In genomic region chr10:19374311-19374710, GRCm38 (mm10) we compare ENCODE assay signal across 27 mouse cellular contexts. TPM values are rescaled to one million over a fixed set of nuclear protein-coding genes. Genes with fewer than 3 reads are reported as not detected.
"Had no signal": no experiment of that assay in that cellular context is flagged by ENCODE, and none has a peak within 500 bp of the region (broad histone marks: within the 10 kb centered on the region; RNA-seq: fewer than 3 reads in every experiment).

No protein-coding gene starts in this region.

- DNase-seq: kidney, adult 9 months; kidney, postnatal 14 days; kidney, postnatal 4 days; liver, embryonic 13.5 days; lung, adult 2 months; lung, postnatal 14 days; lung, postnatal 4 days; right cerebral cortex, adult 18-20 months; right cerebral cortex, postnatal 14 days; right cerebral cortex, postnatal 4 days had no signal

- ATAC-seq: midbrain, embryonic 13.5 days had no signal

- H3K9ac ChIP-seq: liver, embryonic 13.5 days; midbrain, embryonic 13.5 days had no signal

- H3K4me3 ChIP-seq: liver, embryonic 13.5 days; midbrain, embryonic 13.5 days; myocyte had no signal

- H3K27me3 ChIP-seq: liver, embryonic 13.5 days had no signal

- H3K4me2 ChIP-seq: liver, embryonic 13.5 days; midbrain, embryonic 13.5 days had no signal

- H3K4me1 ChIP-seq: liver, embryonic 13.5 days had no signal

- H3K36me3 ChIP-seq: liver, embryonic 13.5 days; midbrain, embryonic 13.5 days had no signal

- H3K27ac ChIP-seq: liver, embryonic 13.5 days; midbrain, embryonic 13.5 days; stomach, postnatal 0 days had no signal

RNA-seq across cellular contexts. Expression of gene Olig3, which starts 18.0 kb away (rescaled TPM):
- total RNA-seq: layer of hippocampus, adult 18-20 months; layer of hippocampus, postnatal 14 days; left cerebral cortex, postnatal 25 days; liver, adult 2 months; megakaryocyte progenitor cell, adult 5-6 weeks; megakaryocyte-erythroid progenitor cell, adult 5-6 weeks; monocyte, adult 5-6 weeks had no signal
- polyA plus RNA-seq: kidney, embryonic 16.5 days; limb, embryonic 11.5 days; limb, embryonic 14.5 days; liver, adult 2 months; liver, embryonic 13.5 days; liver, embryonic 16.5 days; lung, embryonic 16.5 days; myocyte; stomach, embryonic 14.5 days; stomach, postnatal 0 days; urinary bladder, adult 2 months had no signal
